Mouse (Mus musculus): Measurements from ENCODE around the gene Cdk15.

GRCm38 (mm10) chr1:59286316-59286850 is 29.7 kb downstream of the Cdk15 start:
- TF ChIP-seq POLR2A (IDR thresholded peaks at IDR 0.05; ENCODE audit: insufficient read length, low read depth) (no peak), MYOD1 (IDR thresholded peaks at IDR 0.05; ENCODE audit: control insufficient read depth in 1 of 3, insufficient read length in 2 of 3, low read depth in 2 of 3) (no peak), POLR2AphosphoS2 (IDR thresholded peaks at IDR 0.05; ENCODE audit: insufficient read length, low read depth) (no peak), MAX (IDR thresholded peaks at IDR 0.05; ENCODE audit: low read depth) (no peak)
